Mouse (Mus musculus) heart, adult 18-20 months (tissue): ENCODE measurements at regions not wholly inside any gene's neighbourhood (a gene's known extent, or its start where the extent isn't known, plus 50 kb on each side); places are given as distances from the start of the nearest gene placed in this dataset.

ENCODE experiments used
- DNase-seq, 2 experiments: peaks; one replicate each; pipeline ENCODE4 v3.0.0; 2021 to 2022; ENCODE audit warnings: mixed read lengths in 1 of 2

GRCm38 (mm10) chr15:56979353-56979752, 498.1 kb downstream of the Slc22a22 start:
- no peak for DNase-seq

- DNase-seq, result no peak
Measured at GRCm38 (mm10) chr15:56975446-56976433, 501.7 kb downstream of the Slc22a22 start.

GRCm38 (mm10) chr15:56970140-56970539, 507.3 kb downstream of the Slc22a22 start:
- no peak for DNase-seq

- DNase-seq, result no peak
Measured at GRCm38 (mm10) chr15:56956356-56956755, 521.1 kb downstream of the Slc22a22 start.

- DNase-seq, result no peak
Measured at GRCm38 (mm10) chr15:56952176-56952575, 525.2 kb downstream of the Slc22a22 start.

- no peak for DNase-seq
Measured at GRCm38 (mm10) chr15:56950824-56951223, 526.6 kb downstream of the Slc22a22 start.

GRCm38 (mm10) chr15:56940891-56941290, 536.5 kb downstream of the Slc22a22 start:
- DNase-seq, result no peak

- DNase-seq, result no peak
Measured at GRCm38 (mm10) chr15:56896553-56896952, 580.9 kb downstream of the Slc22a22 start.

GRCm38 (mm10) chr15:56881501-56881900, 595.9 kb downstream of the Slc22a22 start:
- DNase-seq, result no peak

GRCm38 (mm10) chr15:56865879-56866278, 611.5 kb downstream of the Slc22a22 start:
- no peak for DNase-seq

GRCm38 (mm10) chr15:56865035-56865804, 612.2 kb downstream of the Slc22a22 start:
- DNase-seq, result no peak

GRCm38 (mm10) chr15:56858627-56859334, 618.6 kb downstream of the Slc22a22 start:
- DNase-seq, result peak in 1 of 2 experiments; percentile 11

GRCm38 (mm10) chr15:56858134-56858533, 619.3 kb downstream of the Slc22a22 start:
- DNase-seq, result no peak

- peak; percentile 28 to 60 for DNase-seq
Measured at GRCm38 (mm10) chr15:56856057-56856456, 621.4 kb downstream of the Slc22a22 start.

- DNase-seq, result no peak
Measured at GRCm38 (mm10) chr15:56853106-56853505, 624.3 kb downstream of the Slc22a22 start.

GRCm38 (mm10) chr15:56847469-56848128, 629.8 kb downstream of the Slc22a22 start:
- no peak for DNase-seq

- DNase-seq, result no peak
Measured at GRCm38 (mm10) chr15:56844574-56844973, 632.9 kb downstream of the Slc22a22 start.

- DNase-seq, result no peak
Measured at GRCm38 (mm10) chr15:56841516-56841915, 635.9 kb downstream of the Slc22a22 start.

GRCm38 (mm10) chr15:56837292-56837691, 640.1 kb downstream of the Slc22a22 start:
- no peak for DNase-seq

- DNase-seq, result no peak
Measured at GRCm38 (mm10) chr15:56834621-56835020, 642.8 kb downstream of the Slc22a22 start.

GRCm38 (mm10) chr15:56832666-56833065, 644.8 kb downstream of the Slc22a22 start:
- no peak for DNase-seq
